Mouse (Mus musculus) CH12.LX (cell line): ENCODE measurements around the gene Dlk1. TPM values are rescaled to one million over a fixed set of nuclear protein-coding genes. Genes with fewer than 3 reads are reported as not detected.

ENCODE experiments used
- DNase-seq: peaks from one replicate; pipeline ENCODE4 v3.0.0-alpha.2; 2013; ENCODE audit errors: extremely low read depth
- H3K27ac ChIP-seq: 2 replicates; pipeline ENCODE4 v1.5.1; 2012; ENCODE audit warnings: low read depth, mild to moderate bottlenecking, control low read depth, moderate library complexity; ENCODE audit not compliant: insufficient read depth
- H3K27me3 ChIP-seq: replicated peaks from 2 replicates; pipeline ENCODE3; 2012; ENCODE audit warnings: inconsistent platforms
- H3K36me3 ChIP-seq, 2 experiments: replicated peaks in 1 of 2; 2 replicates each; pipeline versions ENCODE3 to v1.6.1; 2012; ENCODE audit warnings: inconsistent platforms in 1 of 2, low read length in 1 of 2, mild to moderate bottlenecking in 1 of 2, mixed read lengths in 1 of 2, moderate library complexity in 1 of 2; ENCODE audit not compliant: control insufficient read depth in 1 of 2, insufficient read depth in 1 of 2
- H3K4me1 ChIP-seq, 2 experiments: 2 replicates each; pipeline ENCODE4 v1.6.1; 2012; ENCODE audit warnings: inconsistent platforms in 1 of 2, moderate library complexity in 1 of 2; ENCODE audit not compliant: insufficient read depth in 2 of 2, control insufficient read depth in 1 of 2
- H3K4me2 ChIP-seq: 2 replicates; pipeline ENCODE4 v1.6.1; 2012; ENCODE audit warnings: low read depth, mild to moderate bottlenecking, control low read depth; ENCODE audit not compliant: poor library complexity, insufficient read depth, severe bottlenecking
- H3K4me3 ChIP-seq, 3 experiments: fragments of 150-350 bp in 1 of 3; sonication (generic) in 1 of 3; replicated peaks in 1 of 3; 2 replicates each; pipeline versions ENCODE3 to v1.5.1; 2011 to 2012; ENCODE audit warnings: low read depth in 2 of 3, low read length in 2 of 3, mild to moderate bottlenecking in 2 of 3, moderate library complexity in 2 of 3, control low read depth in 1 of 3, improper control_type of control experiment in 1 of 3, inconsistent platforms in 1 of 3, mixed read lengths in 1 of 3; ENCODE audit not compliant: poor library complexity in 1 of 3
- H3K79me2 ChIP-seq: replicated peaks from 2 replicates; pipeline ENCODE4 v1.6.1; 2012; ENCODE audit warnings: mild to moderate bottlenecking, moderate library complexity; ENCODE audit not compliant: control insufficient read depth, poor library complexity, insufficient read depth, severe bottlenecking; ENCODE audit errors: extremely low read depth
- H3K9ac ChIP-seq: 2 replicates; pipeline ENCODE4 v1.6.1; 2012; ENCODE audit warnings: low read depth, mild to moderate bottlenecking, control low read depth, moderate library complexity; ENCODE audit not compliant: insufficient read depth
- H3K9me3 ChIP-seq: replicated peaks from 2 replicates; pipeline ENCODE3; 2012; ENCODE audit warnings: low read length, inconsistent platforms, mixed read lengths
- CHD1 ChIP-seq: IDR thresholded peaks from 2 replicates; pipeline ENCODE4 v1.6.1; 2012; ENCODE audit warnings: low read depth, low read length, improper control_type of control experiment, inconsistent platforms
- CHD2 ChIP-seq: IDR thresholded peaks from 2 replicates; pipeline ENCODE4 v1.6.1; 2011; ENCODE audit warnings: low read length, improper control_type of control experiment
- E2F4 ChIP-seq: IDR thresholded peaks from 2 replicates; pipeline ENCODE4 v1.6.1; 2011; ENCODE audit warnings: low read depth, low read length, improper control_type of control experiment; ENCODE audit not compliant: insufficient replicate concordance
- EP300 ChIP-seq: IDR thresholded peaks from 2 replicates; pipeline ENCODE4 v1.6.1; 2011; ENCODE audit warnings: low read length, improper control_type of control experiment
- ETS1 ChIP-seq: conservative IDR thresholded peaks from 2 replicates; pipeline ENCODE4 v1.6.1; 2012; ENCODE audit warnings: low read depth, mild to moderate bottlenecking, inconsistent platforms, low read length, improper control_type of control experiment, moderate library complexity
- GABPA ChIP-seq: IDR thresholded peaks from 2 replicates; pipeline ENCODE4 v1.6.1; 2012; ENCODE audit warnings: low read depth, low read length, improper control_type of control experiment, inconsistent platforms; ENCODE audit not compliant: insufficient replicate concordance
- HCFC1 ChIP-seq: IDR thresholded peaks from 2 replicates; pipeline ENCODE4 v1.6.1; 2012; ENCODE audit warnings: low read depth, mild to moderate bottlenecking, inconsistent platforms, low read length, improper control_type of control experiment
- JUN ChIP-seq: IDR thresholded peaks from 2 replicates; pipeline ENCODE4 v1.6.1; 2011; ENCODE audit warnings: low read depth, mild to moderate bottlenecking, low read length, improper control_type of control experiment, moderate library complexity; ENCODE audit not compliant: insufficient read depth
- JUND ChIP-seq: conservative IDR thresholded peaks from 2 replicates; pipeline ENCODE4 v1.6.1; 2011; ENCODE audit warnings: low read depth, low read length, improper control_type of control experiment
- KAT2A ChIP-seq: IDR thresholded peaks from 2 replicates; pipeline ENCODE4 v1.6.1; 2012; ENCODE audit warnings: low read length, improper control_type of control experiment, inconsistent platforms; ENCODE audit not compliant: insufficient replicate concordance
- MAFK ChIP-seq: IDR thresholded peaks from 2 replicates; pipeline ENCODE4 v1.6.1; 2011; ENCODE audit warnings: low read length, improper control_type of control experiment; ENCODE audit not compliant: insufficient replicate concordance
- MAX ChIP-seq: IDR thresholded peaks from 2 replicates; pipeline ENCODE4 v1.6.1; 2011; ENCODE audit warnings: low read length, improper control_type of control experiment
- MYC ChIP-seq: IDR thresholded peaks from 2 replicates; pipeline ENCODE4 v1.6.1; 2011; ENCODE audit warnings: low read depth, mild to moderate bottlenecking, improper control_type of control experiment, low read length
- NELFE ChIP-seq: IDR thresholded peaks from 2 replicates; pipeline ENCODE4 v1.6.1; 2011; ENCODE audit warnings: low read depth, low read length, improper control_type of control experiment
- PAX5 ChIP-seq: IDR thresholded peaks from 2 replicates; pipeline ENCODE4 v1.6.1; 2012; ENCODE audit warnings: low read length, inconsistent platforms, mixed read lengths
- POLR2A ChIP-seq: IDR thresholded peaks from 2 replicates; pipeline ENCODE4 v1.6.1; 2011; ENCODE audit warnings: low read depth, mild to moderate bottlenecking, improper control_type of control experiment, low read length
- POLR2AphosphoS2 ChIP-seq: IDR thresholded peaks from 2 replicates; pipeline ENCODE4 v1.6.1; 2011; ENCODE audit warnings: low read depth, low read length, improper control_type of control experiment
- RCOR1 ChIP-seq: conservative IDR thresholded peaks from 2 replicates; pipeline ENCODE4 v1.6.1; 2012; ENCODE audit warnings: low read depth, mild to moderate bottlenecking, inconsistent platforms, low read length, improper control_type of control experiment
- SIN3A ChIP-seq: IDR thresholded peaks from 2 replicates; pipeline ENCODE4 v1.6.1; 2012; ENCODE audit warnings: low read length, improper control_type of control experiment, inconsistent platforms
- TBP ChIP-seq: conservative IDR thresholded peaks from 2 replicates; pipeline ENCODE4 v1.6.1; 2011; ENCODE audit warnings: low read depth, low read length, improper control_type of control experiment
- TCF12 ChIP-seq: IDR thresholded peaks from 2 replicates; pipeline ENCODE4 v1.6.1; 2014; ENCODE audit warnings: low read depth, mild to moderate bottlenecking, inconsistent platforms, low read length, improper control_type of control experiment
- USF1 ChIP-seq: IDR thresholded peaks from 2 replicates; pipeline ENCODE4 v1.6.1; 2014; ENCODE audit warnings: low read depth, mild to moderate bottlenecking, inconsistent platforms, low read length, improper control_type of control experiment
- USF2 ChIP-seq: conservative IDR thresholded peaks from 2 replicates; pipeline ENCODE4 v1.6.1; 2011; ENCODE audit warnings: low read depth, low read length, improper control_type of control experiment
- ZC3H11A ChIP-seq: IDR thresholded peaks from 2 replicates; pipeline ENCODE4 v1.6.1; 2012; ENCODE audit warnings: low read depth, mild to moderate bottlenecking, inconsistent platforms, low read length, improper control_type of control experiment
- ZKSCAN1 ChIP-seq: IDR thresholded peaks from 2 replicates; pipeline ENCODE4 v1.6.1; 2012; ENCODE audit warnings: low read depth, inconsistent platforms, low read length, improper control_type of control experiment, borderline replicate concordance
- ZNF384 ChIP-seq: IDR thresholded peaks from 2 replicates; pipeline ENCODE4 v1.6.1; 2012; ENCODE audit warnings: low read depth, low read length, improper control_type of control experiment, inconsistent platforms
- dilution Hi-C: fragments of 300-500 bp; cut with MboI; formaldehyde crosslinking; loops from 2 replicates; pipeline ENCODE4 v1.14.3; 2020; ENCODE audit warnings: low sequenced_read_pairs; ENCODE audit not compliant: extremely low pct_unique_long_range_greater_than_20kb, extremely low pct_ligation_motif_present
- in situ Hi-C: fragments of 300-500 bp; cut with MboI; formaldehyde crosslinking; loops from 3 replicates; pipeline ENCODE4 v1.14.3; 2019; ENCODE audit warnings: low sequenced_read_pairs, low pct_ligation_motif_present, low pct_unique_long_range_greater_than_20kb, mixed read lengths
- polyA plus RNA-seq: library from polyadenylated mRNA; unstranded; fragments of >175 nt; gene quantifications from 2 replicates; pipeline ENCODE4 v1.2.1, GENCODE M21; 2012; ENCODE audit warnings: low read depth; ENCODE audit not compliant: insufficient read length
- total RNA-seq, 2 experiments: library from RNA; depleted of rRNA; stranded (reverse); fragments of 300-350 nt in 1 of 2; fragments of >200 nt in 1 of 2; gene quantifications; 2 replicates each; pipeline ENCODE4 v1.2.3; 2012 to 2014

The Dlk1 gene
- total and polyA plus RNA-seq, 3 experiments, result not detected

- H3K36me3 ChIP-seq, result no peaks in the 10 kb centered on the region
- H3K4me2 ChIP-seq, result no peak overlapping the region
- H3K9ac ChIP-seq, result no peak overlapping the region
- no peaks in the 10 kb centered on the region for H3K79me2 ChIP-seq
- H3K4me3 ChIP-seq, result no peak overlapping the region
- H3K27ac ChIP-seq, result no peak overlapping the region
- dilution Hi-C loops (no loop called here), in situ Hi-C loops (no loop called here)
- peaks cover 77% of the 10 kb centered on the region for H3K9me3 ChIP-seq
- no peaks in the 10 kb centered on the region for H3K27me3 ChIP-seq
- H3K4me1 ChIP-seq, result no peaks in the 10 kb centered on the region
- TF ChIP-seq KAT2A, result no peak
- no peak for TF ChIP-seq JUN
- no peak for TF ChIP-seq POLR2A
- TF ChIP-seq ZKSCAN1, result no peak
- no peak for TF ChIP-seq USF2
- no peak for TF ChIP-seq GABPA
- no peak for TF ChIP-seq MYC
- TF ChIP-seq USF1, result no peak
- no peak for TF ChIP-seq EP300
- TF ChIP-seq RCOR1, result no peak
- no peak for TF ChIP-seq ETS1
- TF ChIP-seq HCFC1, result no peak
- TF ChIP-seq JUND, result no peak
- DNase-seq, result no peak
Measured at GRCm38 (mm10) chr12:109496397-109496796, 43.8 kb downstream of the Dlk1 start.

GRCm38 (mm10) chr12:109500992-109501391, 48.4 kb downstream of the Dlk1 start:
- Histone ChIP-seq H3K4me1 (no peaks in the 10 kb centered on the region), H3K4me3 (no peak overlapping the region), H3K27ac (no peak overlapping the region), H3K36me3 (no peaks in the 10 kb centered on the region), H3K27me3 (no peaks in the 10 kb centered on the region), H3K9me3 (peaks cover 79% of the 10 kb centered on the region), H3K4me2 (no peak overlapping the region), H3K9ac (no peak overlapping the region), H3K79me2 (no peaks in the 10 kb centered on the region)
- in situ Hi-C loops (no loop called here), dilution Hi-C loops (no loop called here)
- DNase-seq, result no peak
- TF ChIP-seq TBP, result no peak
- no peak for TF ChIP-seq MYC
- no peak for TF ChIP-seq CHD1
- no peak for TF ChIP-seq ZNF384
- TF ChIP-seq HCFC1, result no peak
- TF ChIP-seq MAFK, result no peak
- no peak for TF ChIP-seq EP300
- TF ChIP-seq JUN, result no peak
- no peak for TF ChIP-seq ZC3H11A
- no peak for TF ChIP-seq NELFE
- no peak for TF ChIP-seq CHD2
- TF ChIP-seq KAT2A, result no peak
- no peak for TF ChIP-seq TCF12
- TF ChIP-seq SIN3A, result no peak
- no peak for TF ChIP-seq PAX5
- no peak for TF ChIP-seq MAX
- no peak for TF ChIP-seq POLR2AphosphoS2
- no peak for TF ChIP-seq E2F4
